Comparison of ENCODE assay signal across 18 mouse cellular contexts in genomic region chr6:104402348-104402747, GRCm38 (mm10).
DNase-seq lines count a peak whose midpoint lies in the region; ATAC-seq and TF ChIP-seq lines count a peak whose summit lies in the region.
"Had no signal": no experiment of that assay in that cellular context is flagged by ENCODE, and none has a peak within 500 bp of the region (broad histone marks: within the 10 kb centered on the region; RNA-seq: fewer than 3 reads in every experiment).

No protein-coding gene starts in this region.

- H3K9me3 ChIP-seq in midbrain, embryonic 11.5 days (ENCODE audit: control insufficient read depth, low read length) = no peaks in the 10 kb centered on the region
- H3K9me3 ChIP-seq in midbrain, embryonic 14.5 days (ENCODE audit: control insufficient read depth, low read length) = no peaks in the 10 kb centered on the region
- no peaks in the 10 kb centered on the region for H3K9me3 ChIP-seq in forebrain, embryonic 14.5 days (replicated peaks; ENCODE audit: control insufficient read depth, low read length)
- H3K9me3 ChIP-seq: embryonic facial prominence, embryonic 10.5 days; heart, embryonic 15.5 days had no signal

- DNase-seq in midbrain, embryonic 11.5 days (ENCODE audit: low spot score, missing footprints) = peak; percentile 37
- DNase-seq in midbrain, embryonic 14.5 days = no peak
- peak; percentile 85 for DNase-seq in brain, embryonic 14.5 days (ENCODE audit: low read depth)
- DNase-seq in forebrain, embryonic 14.5 days (ENCODE audit: low spot score) = peak; percentile 80
- no peak for DNase-seq in urinary bladder, adult 2 months (ENCODE audit: low spot score)
- no peak for DNase-seq in left cerebral cortex, postnatal 36 days (ENCODE audit: low spot score in 2 of 2)
- DNase-seq: adrenal gland, adult 2 months; adrenal gland, postnatal 25 days; cerebellum, adult 2 months; cerebellum, postnatal 10 days; gastrocnemius, postnatal 14 days; heart, adult 2 months; heart, postnatal 14 days had no signal

- 80% methylated on average over 3 of the region's 3 CpGs for WGBS in midbrain, embryonic 11.5 days
- WGBS in midbrain, embryonic 14.5 days = 86% methylated on average over 3 of the region's 3 CpGs
- WGBS in forebrain, embryonic 14.5 days = 21% methylated on average over 3 of the region's 3 CpGs

- H3K4me1 ChIP-seq in midbrain, embryonic 11.5 days (ENCODE audit: control insufficient read depth, insufficient read depth, low read length) = no peaks in the 10 kb centered on the region
- no peaks in the 10 kb centered on the region for H3K4me1 ChIP-seq in midbrain, embryonic 14.5 days (ENCODE audit: control insufficient read depth, insufficient read depth, low read length)
- no peaks in the 10 kb centered on the region for H3K4me1 ChIP-seq in forebrain, embryonic 14.5 days (ENCODE audit: control insufficient read depth, insufficient read depth, low read length)
- H3K4me1 ChIP-seq: embryonic facial prominence, embryonic 10.5 days; heart, embryonic 15.5 days had no signal

- no peak overlapping the region for H3K9ac ChIP-seq in midbrain, embryonic 11.5 days (ENCODE audit: low read length)
- H3K9ac ChIP-seq in midbrain, embryonic 14.5 days (replicated peaks; ENCODE audit: low read length) = no peak overlapping the region
- no peak overlapping the region for H3K9ac ChIP-seq in forebrain, embryonic 14.5 days (ENCODE audit: low read length)
- H3K9ac ChIP-seq: heart, embryonic 15.5 days; hindbrain, embryonic 14.5 days had no signal

- intact Hi-C loops in left cerebral cortex, postnatal 36 days (cut with DNase I) = no loop called here

- H3K4me2 ChIP-seq in midbrain, embryonic 11.5 days = no peak overlapping the region
- no peak overlapping the region for H3K4me2 ChIP-seq in midbrain, embryonic 14.5 days (ENCODE audit: low read length)
- H3K4me2 ChIP-seq in forebrain, embryonic 14.5 days (ENCODE audit: low read length) = no peak overlapping the region
- H3K4me2 ChIP-seq: heart, embryonic 11.5 days; heart, embryonic 15.5 days; hindbrain, embryonic 14.5 days had no signal

- no peaks in the 10 kb centered on the region for H3K36me3 ChIP-seq in midbrain, embryonic 11.5 days (ENCODE audit: control insufficient read depth, insufficient read depth, low read length)
- no peaks in the 10 kb centered on the region for H3K36me3 ChIP-seq in midbrain, embryonic 14.5 days (ENCODE audit: control insufficient read depth, insufficient read depth, low read length)
- no peaks in the 10 kb centered on the region for H3K36me3 ChIP-seq in forebrain, embryonic 14.5 days (ENCODE audit: control insufficient read depth, insufficient read depth, low read length)
- H3K36me3 ChIP-seq: embryonic facial prominence, embryonic 10.5 days; heart, embryonic 15.5 days had no signal

- no peak for TF ChIP-seq CTCF in brain, embryonic 14.5 days (IDR thresholded peaks at IDR 0.05; ENCODE audit: borderline replicate concordance, extremely low read depth, insufficient read depth, insufficient read length)

- no peak overlapping the region for H3K27ac ChIP-seq in midbrain, embryonic 11.5 days (ENCODE audit: low read depth, low read length)
- no peak overlapping the region for H3K27ac ChIP-seq in midbrain, embryonic 14.5 days (replicated peaks; ENCODE audit: low read depth, low read length)
- no peak overlapping the region for H3K27ac ChIP-seq in forebrain, embryonic 14.5 days (ENCODE audit: low read depth, low read length)
- H3K27ac ChIP-seq: embryonic facial prominence, embryonic 10.5 days; heart, adult 2 months; heart, embryonic 15.5 days; hindbrain, embryonic 14.5 days had no signal

- H3K27me3 ChIP-seq in midbrain, embryonic 11.5 days (ENCODE audit: control insufficient read depth, insufficient read depth, low read length) = no peaks in the 10 kb centered on the region
- H3K27me3 ChIP-seq in midbrain, embryonic 14.5 days (ENCODE audit: control insufficient read depth, insufficient read depth, low read length) = no peaks in the 10 kb centered on the region
- H3K27me3 ChIP-seq in forebrain, embryonic 14.5 days (replicated peaks; ENCODE audit: control insufficient read depth, insufficient read depth, low read length) = no peaks in the 10 kb centered on the region
- H3K27me3 ChIP-seq: CH12.LX; heart, embryonic 15.5 days had no signal

- H3K4me3 ChIP-seq in midbrain, embryonic 11.5 days (ENCODE audit: low read depth, low read length) = no peak overlapping the region
- no peak overlapping the region for H3K4me3 ChIP-seq in midbrain, embryonic 14.5 days (replicated peaks; ENCODE audit: low read depth, low read length)
- H3K4me3 ChIP-seq in forebrain, embryonic 14.5 days (ENCODE audit: low read depth, low read length) = no peak overlapping the region
- H3K4me3 ChIP-seq: embryonic facial prominence, embryonic 10.5 days; heart, adult 2 months; heart, embryonic 15.5 days had no signal

- TF ChIP-seq POLR2A in brain, embryonic 14.5 days (IDR thresholded peaks at IDR 0.05; ENCODE audit: borderline replicate concordance, extremely low read depth, insufficient read depth, insufficient read length, poor library complexity, severe bottlenecking) = no peak

- ATAC-seq in midbrain, embryonic 11.5 days (ENCODE audit: low FRiP score) = no peak
- ATAC-seq in midbrain, embryonic 14.5 days (ENCODE audit: low FRiP score, low TSS enrichment) = no peak
- peak; percentile 86 for ATAC-seq in forebrain, embryonic 14.5 days

Comparison
In these comparisons a context has a peak if more than half of its experiments do, and no peak if none do; other contexts are left out.
1. DNase-seq: peak in midbrain, embryonic 11.5 days (single experiment), brain, embryonic 14.5 days (single experiment) and forebrain, embryonic 14.5 days (single experiment); none in midbrain, embryonic 14.5 days (single experiment), urinary bladder, adult 2 months (single experiment) and left cerebral cortex, postnatal 36 days (0 of 2).